Mouse (Mus musculus) kidney, embryonic 15.5 days (tissue): ENCODE results near the gene Mef2a. TPM values are rescaled to one million over a fixed set of nuclear protein-coding genes. Genes with fewer than 3 reads are reported as not detected.

Source experiments
- ATAC-seq: fragments of 200-750 bp; cut with Nextera tagmentation; replicated peaks from 2 replicates; pipeline ENCODE4 v1.8.0; 2017; ENCODE audit warnings: moderate TSS enrichment; ENCODE audit not compliant: low FRiP score
- H3K27ac ChIP-seq: fragments of 300-500 bp; sonication (generic); 2 replicates; pipeline ENCODE4 v1.5.1; 2015; ENCODE audit warnings: mild to moderate bottlenecking, inconsistent platforms
- H3K27me3 ChIP-seq: fragments of 300-500 bp; sonication (generic); 2 replicates; pipeline ENCODE4 v1.6.1; 2015; ENCODE audit warnings: inconsistent platforms
- H3K36me3 ChIP-seq: fragments of 300-500 bp; sonication (generic); 2 replicates; pipeline ENCODE4 v1.6.1; 2015; ENCODE audit warnings: inconsistent platforms
- H3K4me1 ChIP-seq: fragments of 300-500 bp; sonication (generic); 2 replicates; pipeline ENCODE4 v1.6.1; 2015; ENCODE audit warnings: inconsistent platforms
- H3K4me2 ChIP-seq: fragments of 300-500 bp; sonication (generic); 2 replicates; pipeline ENCODE4 v1.6.1; 2015; ENCODE audit warnings: moderate library complexity, mild to moderate bottlenecking, inconsistent platforms
- H3K4me3 ChIP-seq: fragments of 300-500 bp; sonication (generic); replicated peaks from 2 replicates; pipeline ENCODE4 v1.5.1; 2015; ENCODE audit warnings: mild to moderate bottlenecking, inconsistent platforms
- H3K9ac ChIP-seq: fragments of 300-500 bp; sonication (generic); 2 replicates; pipeline ENCODE4 v1.6.1; 2015; ENCODE audit warnings: mild to moderate bottlenecking, inconsistent platforms
- H3K9me3 ChIP-seq: fragments of 300-500 bp; sonication (generic); replicated peaks from 2 replicates; pipeline ENCODE4 v1.6.1; 2016; ENCODE audit warnings: inconsistent platforms
- whole genome bisulfite sequencing: fragments of 180-500 bp; shearing (Covaris S2); methylation state at CpG from one replicate; pipeline ENCODE4 v1.1.7; 2015; ENCODE audit warnings: mixed read lengths; 5-methylcytosine and 5-hydroxymethylcytosine counted together
- polyA plus RNA-seq: library from polyadenylated mRNA; unstranded; fragments of >200 nt; fragmentation: Nextera tagmentation; extraction: Ambion mirVana; gene quantifications from 2 replicates; pipeline ENCODE4 v1.2.1, GENCODE M21; 2015

The Mef2a gene
- polyA plus RNA-seq, 1 experiment from 2014 or later = 36.0 TPM

DNA sequence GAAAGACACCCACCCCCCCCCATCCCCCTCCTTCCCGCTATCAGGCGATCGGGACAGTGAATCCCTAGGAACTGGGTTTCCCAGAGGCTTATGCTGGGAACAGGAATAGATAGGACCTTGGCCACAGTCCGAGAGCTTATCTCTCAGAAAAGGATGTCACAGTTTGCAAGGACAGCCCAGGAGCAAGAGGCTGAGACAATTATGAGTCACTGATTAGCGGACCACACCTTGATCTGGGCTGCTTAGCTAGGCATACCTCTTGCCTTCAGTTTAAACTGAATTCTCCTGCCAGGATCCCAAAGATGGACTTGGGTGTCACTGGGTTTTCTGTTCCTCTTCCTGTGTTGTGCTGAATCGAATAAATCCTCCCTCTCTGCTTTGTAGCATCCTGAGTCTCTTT lies 156.3 kb downstream of the Mef2a start:
- H3K27me3 ChIP-seq = no peaks in the 10 kb centered on the region
- 89% methylated on average over 6 of the region's 6 CpGs for WGBS

DNA sequence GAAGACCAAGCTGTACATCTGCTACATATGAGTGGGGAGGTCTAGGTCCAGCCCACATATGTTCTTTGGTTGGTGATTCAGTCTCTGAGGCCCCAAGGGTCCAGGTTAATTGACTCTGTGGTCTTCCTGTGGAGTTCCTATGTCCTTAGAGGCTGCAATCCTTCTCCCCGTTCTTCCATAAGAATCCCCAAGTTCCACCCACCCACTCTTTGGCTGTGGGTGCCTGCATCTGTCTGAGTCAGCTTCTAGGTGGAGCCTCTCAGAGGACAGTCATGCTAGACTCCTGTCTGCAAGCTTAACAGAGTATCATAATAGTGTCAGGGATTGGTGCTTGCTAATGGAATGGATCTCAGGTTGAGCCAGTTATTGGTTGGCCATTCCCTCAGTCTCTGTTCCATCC lies 159.1 kb downstream of the Mef2a start:
- no peak for ATAC-seq
- H3K4me1 ChIP-seq = no peaks in the 10 kb centered on the region
- H3K9me3 ChIP-seq = no peaks in the 10 kb centered on the region
- WGBS = 88% methylated on average over 1 of the region's 1 CpGs
- H3K27me3 ChIP-seq = no peaks in the 10 kb centered on the region
- H3K36me3 ChIP-seq = no peaks in the 10 kb centered on the region
- no peak overlapping the region for H3K27ac ChIP-seq
- no peak overlapping the region for H3K4me2 ChIP-seq
- H3K9ac ChIP-seq = no peak overlapping the region
- H3K4me3 ChIP-seq = no peak overlapping the region

More for the DNA sequence above, 156.3 kb downstream of the Mef2a start:
- H3K36me3 ChIP-seq = no peaks in the 10 kb centered on the region
- H3K4me2 ChIP-seq = no peak overlapping the region
- no peak overlapping the region for H3K4me3 ChIP-seq
- H3K27ac ChIP-seq = no peak overlapping the region
- no peaks in the 10 kb centered on the region for H3K9me3 ChIP-seq
- no peak for ATAC-seq
- no peak overlapping the region for H3K9ac ChIP-seq
- H3K4me1 ChIP-seq = no peaks in the 10 kb centered on the region

DNA sequence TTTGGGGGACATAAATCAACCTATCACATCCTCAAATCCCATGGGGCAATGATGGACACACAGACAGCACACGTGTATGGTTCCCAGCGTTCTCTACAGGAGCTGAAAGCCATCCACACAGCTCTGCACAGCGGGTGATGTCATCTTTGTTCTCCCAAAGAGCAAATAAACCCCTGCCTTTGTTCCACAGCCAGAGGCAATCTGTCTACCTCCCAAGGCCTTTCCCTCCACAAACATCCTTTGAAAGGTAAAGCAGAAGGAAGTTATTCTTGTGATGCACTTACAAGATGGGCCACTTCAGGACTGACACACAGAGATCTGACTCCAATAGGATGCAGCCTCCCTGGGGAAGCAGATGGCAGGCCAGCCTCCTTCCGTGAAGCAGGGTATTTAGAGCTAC lies 160.7 kb downstream of the Mef2a start:
- 63% methylated on average over 4 of the region's 4 CpGs for WGBS

DNA sequence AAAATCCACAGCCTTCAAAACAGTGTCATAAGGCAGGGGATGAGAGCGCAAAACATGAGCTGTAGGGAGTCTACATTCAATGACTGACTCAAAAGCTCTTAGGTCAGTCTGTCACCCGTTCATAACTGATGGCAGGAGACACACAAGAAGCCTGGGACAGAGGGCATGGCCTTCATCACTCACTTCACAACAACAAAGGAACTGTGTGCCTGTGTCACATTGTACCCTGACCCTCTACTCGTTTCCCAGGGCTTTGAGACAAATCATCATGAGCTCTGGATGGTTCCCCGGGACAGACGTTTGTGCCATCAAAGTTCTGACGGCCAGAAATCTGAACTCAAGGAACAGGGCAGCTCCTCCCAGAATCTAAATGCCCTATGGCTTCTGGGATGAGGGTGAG lies 161.3 kb downstream of the Mef2a start:
- ATAC-seq = no peak
- H3K36me3 ChIP-seq = no peaks in the 10 kb centered on the region
- H3K9ac ChIP-seq = no peak overlapping the region
- H3K27me3 ChIP-seq = no peaks in the 10 kb centered on the region
- H3K4me1 ChIP-seq = no peaks in the 10 kb centered on the region
- H3K4me2 ChIP-seq = no peak overlapping the region
- no peak overlapping the region for H3K4me3 ChIP-seq
- 37% methylated on average over 6 of the region's 6 CpGs for WGBS
- H3K9me3 ChIP-seq = no peaks in the 10 kb centered on the region
- H3K27ac ChIP-seq = no peak overlapping the region

More for the DNA sequence above, 160.7 kb downstream of the Mef2a start:
- no peak for ATAC-seq
- no peak overlapping the region for H3K4me2 ChIP-seq
- H3K4me1 ChIP-seq = no peaks in the 10 kb centered on the region
- no peaks in the 10 kb centered on the region for H3K9me3 ChIP-seq
- no peak overlapping the region for H3K4me3 ChIP-seq
- no peaks in the 10 kb centered on the region for H3K36me3 ChIP-seq
- no peaks in the 10 kb centered on the region for H3K27me3 ChIP-seq
- H3K9ac ChIP-seq = no peak overlapping the region
- no peak overlapping the region for H3K27ac ChIP-seq

DNA sequence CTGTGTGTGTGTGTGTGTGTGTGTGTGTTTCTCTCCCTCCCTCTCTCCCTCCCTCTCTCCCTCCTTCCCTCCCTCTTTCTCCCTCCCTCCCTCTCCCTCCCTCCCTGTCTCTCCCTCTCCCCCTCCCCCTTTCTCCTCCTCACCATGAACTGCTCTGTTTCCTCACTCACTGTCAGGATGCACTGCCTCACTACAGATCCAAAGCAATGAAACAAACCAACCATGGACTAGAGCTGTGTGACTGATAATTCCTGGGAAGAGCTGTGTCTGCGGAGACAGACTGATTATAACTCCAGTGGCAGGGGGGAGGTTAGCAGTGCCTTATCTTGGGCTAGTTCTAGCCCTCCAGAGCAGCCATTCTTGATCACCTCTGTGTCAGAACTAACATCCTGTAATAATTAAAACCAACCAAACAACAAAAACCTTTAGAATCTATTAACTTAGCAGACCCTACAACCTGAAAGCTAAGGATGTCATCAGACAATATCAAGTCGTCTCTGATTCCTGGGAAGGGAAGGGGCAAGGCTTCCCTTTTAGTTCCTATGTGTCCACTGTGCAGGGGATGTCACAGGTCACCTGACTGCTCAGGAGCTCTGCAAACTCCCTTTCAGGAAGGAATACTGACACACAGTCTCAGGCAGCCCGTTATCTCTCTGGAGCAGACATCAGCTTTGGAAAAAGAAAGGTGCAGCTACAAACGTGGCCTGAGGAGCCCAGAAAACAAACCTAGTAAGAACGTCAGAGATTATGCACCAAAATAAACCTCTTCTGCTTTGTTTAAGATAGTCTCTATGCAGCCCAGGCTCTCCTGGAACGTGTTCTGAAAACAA lies 162.4 kb downstream of the Mef2a start:
- no peaks in the 10 kb centered on the region for H3K9me3 ChIP-seq
- no peak overlapping the region for H3K9ac ChIP-seq
- no peaks in the 10 kb centered on the region for H3K27me3 ChIP-seq
- no peak overlapping the region for H3K4me2 ChIP-seq
- no peak overlapping the region for H3K4me3 ChIP-seq
- no peak for ATAC-seq
- no peaks in the 10 kb centered on the region for H3K4me1 ChIP-seq
- 74% methylated on average over 6 of the region's 6 CpGs for WGBS
- H3K36me3 ChIP-seq = no peaks in the 10 kb centered on the region
- no peak overlapping the region for H3K27ac ChIP-seq

DNA sequence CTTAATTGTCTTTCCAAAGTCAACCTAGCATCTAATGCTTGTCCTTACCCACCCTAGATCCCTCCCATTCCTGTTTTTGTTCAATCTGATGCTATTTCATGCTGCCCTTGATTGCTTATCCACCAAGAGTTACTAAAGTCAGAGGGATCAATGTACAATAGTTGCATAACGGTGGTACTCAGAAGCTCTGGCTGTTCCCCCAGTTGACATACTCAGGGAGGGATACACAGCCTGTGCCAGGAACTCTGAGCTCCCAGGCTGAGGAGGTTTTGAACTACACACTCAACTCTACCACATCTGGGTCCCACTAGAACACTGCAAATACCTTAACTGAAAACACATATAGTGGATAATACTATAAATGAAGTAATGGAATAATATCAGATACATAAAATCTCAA lies 164.3 kb downstream of the Mef2a start:
- no peaks in the 10 kb centered on the region for H3K4me1 ChIP-seq
- no peaks in the 10 kb centered on the region for H3K36me3 ChIP-seq
- no peaks in the 10 kb centered on the region for H3K27me3 ChIP-seq
- no peak overlapping the region for H3K4me3 ChIP-seq
- no peaks in the 10 kb centered on the region for H3K9me3 ChIP-seq
- WGBS = 80% methylated on average over 1 of the region's 1 CpGs
- no peak for ATAC-seq
- no peak overlapping the region for H3K27ac ChIP-seq
- H3K4me2 ChIP-seq = no peak overlapping the region
- no peak overlapping the region for H3K9ac ChIP-seq

DNA sequence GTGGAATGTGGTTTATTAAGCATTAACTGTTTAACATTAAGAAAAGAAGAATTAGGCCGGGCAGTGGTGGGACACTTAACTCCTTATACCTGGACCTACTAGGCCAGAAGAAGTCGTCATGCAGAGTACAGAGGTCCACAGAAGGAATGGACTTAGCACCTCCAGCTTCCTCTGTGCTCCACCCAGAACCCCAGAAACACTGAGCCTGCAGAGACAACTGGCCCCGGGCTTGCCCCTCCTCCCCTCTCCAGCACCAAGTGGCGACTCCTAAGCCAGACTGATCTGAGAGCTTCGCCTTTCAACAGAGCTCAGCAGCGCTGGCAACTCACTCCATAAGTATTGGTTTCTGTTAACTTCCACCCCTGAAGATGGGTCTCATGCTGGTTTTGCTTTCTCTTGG lies 165.0 kb downstream of the Mef2a start:
- Histone ChIP-seq H3K4me1 (no peaks in the 10 kb centered on the region), H3K9me3 (no peaks in the 10 kb centered on the region), H3K9ac (no peak overlapping the region), H3K4me2 (no peak overlapping the region), H3K27ac (no peak overlapping the region), H3K36me3 (no peaks in the 10 kb centered on the region), H3K27me3 (no peaks in the 10 kb centered on the region), H3K4me3 (no peak overlapping the region)
- ATAC-seq = no peak; the same call in 1 of the 2 replicates
- WGBS = 30% methylated on average over 6 of the region's 6 CpGs

DNA sequence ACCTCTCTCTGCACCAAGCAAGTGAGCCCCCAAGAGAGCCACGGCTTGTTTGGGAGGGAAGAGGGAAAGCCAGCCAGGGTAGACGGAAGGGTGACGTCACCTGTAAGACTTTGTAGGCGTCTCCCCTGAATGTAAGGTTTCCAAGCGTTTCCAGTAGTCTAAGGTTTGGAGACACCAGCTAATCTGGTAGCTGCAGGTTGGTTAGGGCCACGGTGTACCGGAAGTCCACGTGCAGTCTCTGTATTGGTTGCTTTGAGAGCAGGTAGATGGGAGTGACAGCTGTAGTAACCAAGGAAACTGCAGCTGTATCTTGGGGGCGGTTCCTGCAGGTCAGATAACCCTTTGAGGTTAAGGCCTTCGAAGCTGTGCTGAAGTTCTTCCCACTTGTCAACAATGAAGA lies 166.2 kb downstream of the Mef2a start:
- Histone ChIP-seq H3K36me3 (no peaks in the 10 kb centered on the region), H3K4me2 (no peak overlapping the region), H3K4me3 (no peak overlapping the region), H3K9me3 (no peaks in the 10 kb centered on the region), H3K4me1 (no peaks in the 10 kb centered on the region), H3K9ac (no peak overlapping the region), H3K27ac (no peak overlapping the region), H3K27me3 (no peaks in the 10 kb centered on the region)
- WGBS = 77% methylated on average over 10 of the region's 10 CpGs
- no peak for ATAC-seq

DNA sequence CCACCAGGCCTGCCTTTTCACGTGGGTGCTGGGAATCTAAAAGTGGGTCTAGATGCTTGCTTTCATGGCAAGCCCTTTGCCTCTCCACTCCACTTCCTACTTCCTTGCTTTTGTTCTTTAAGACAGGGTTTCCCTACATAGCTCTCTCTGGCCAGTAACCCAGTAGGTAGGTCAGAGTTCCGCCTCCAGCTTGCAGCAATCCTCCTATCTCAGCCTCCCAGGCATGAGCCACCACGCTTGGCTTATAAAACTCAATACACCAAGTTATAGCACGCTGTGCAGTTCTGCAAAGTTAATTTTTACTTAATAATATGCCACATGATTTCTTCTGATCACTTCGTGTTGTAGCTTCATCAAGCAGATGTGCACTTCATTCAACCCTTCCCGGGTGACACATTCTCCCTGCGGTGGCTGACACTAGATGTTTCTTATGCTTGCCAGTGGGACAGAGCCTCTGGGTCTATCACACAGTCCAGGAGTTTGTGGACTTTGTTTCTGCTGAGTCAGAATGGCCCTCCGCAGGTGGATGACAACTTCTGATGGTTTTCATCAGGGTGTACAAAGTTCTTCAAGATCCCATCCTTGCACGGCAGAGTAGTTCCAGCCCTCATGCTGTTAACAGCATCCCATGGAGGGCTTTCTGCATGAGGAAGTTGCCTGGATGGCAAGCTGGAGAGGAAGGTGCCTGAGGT lies 166.8 kb downstream of the Mef2a start:
- Histone ChIP-seq H3K4me2 (no peak overlapping the region), H3K36me3 (no peaks in the 10 kb centered on the region), H3K9ac (no peak overlapping the region), H3K27ac (no peak overlapping the region), H3K4me1 (no peaks in the 10 kb centered on the region), H3K27me3 (no peaks in the 10 kb centered on the region), H3K4me3 (no peak overlapping the region), H3K9me3 (no peaks in the 10 kb centered on the region)
- WGBS = 86% methylated on average over 9 of the region's 9 CpGs
- ATAC-seq = no peak

DNA sequence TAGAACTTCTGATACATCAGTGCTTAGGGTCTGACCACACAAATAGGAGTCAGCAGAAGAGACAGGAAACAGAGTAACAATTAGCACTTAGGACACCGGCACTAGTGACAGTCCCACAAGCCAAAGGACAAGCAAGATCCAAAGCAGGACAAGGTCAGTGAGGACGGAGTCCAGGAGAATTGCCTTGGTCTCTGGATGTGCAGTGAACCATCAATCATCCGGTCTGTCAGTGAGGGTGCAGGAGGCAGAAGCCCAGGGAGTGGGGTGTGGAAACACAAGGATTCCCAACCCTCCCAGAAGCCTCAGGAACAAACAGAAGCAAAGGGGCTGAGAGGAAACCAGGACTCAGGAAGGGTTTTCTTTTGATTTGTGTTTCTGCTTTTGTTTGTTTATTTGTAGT lies 169.0 kb downstream of the Mef2a start:
- H3K4me1 ChIP-seq = no peaks in the 10 kb centered on the region
- H3K4me3 ChIP-seq = no peak overlapping the region
- 62% methylated on average over 3 of the region's 3 CpGs for WGBS
- H3K4me2 ChIP-seq = no peak overlapping the region
- H3K27me3 ChIP-seq = 0 out of 2 replicates have a peak, but pooled peaks cover 3% of the 10 kb centered on the region
- H3K9me3 ChIP-seq = no peaks in the 10 kb centered on the region
- no peak overlapping the region for H3K9ac ChIP-seq
- no peak overlapping the region for H3K27ac ChIP-seq
- no peaks in the 10 kb centered on the region for H3K36me3 ChIP-seq
- ATAC-seq = no peak

DNA sequence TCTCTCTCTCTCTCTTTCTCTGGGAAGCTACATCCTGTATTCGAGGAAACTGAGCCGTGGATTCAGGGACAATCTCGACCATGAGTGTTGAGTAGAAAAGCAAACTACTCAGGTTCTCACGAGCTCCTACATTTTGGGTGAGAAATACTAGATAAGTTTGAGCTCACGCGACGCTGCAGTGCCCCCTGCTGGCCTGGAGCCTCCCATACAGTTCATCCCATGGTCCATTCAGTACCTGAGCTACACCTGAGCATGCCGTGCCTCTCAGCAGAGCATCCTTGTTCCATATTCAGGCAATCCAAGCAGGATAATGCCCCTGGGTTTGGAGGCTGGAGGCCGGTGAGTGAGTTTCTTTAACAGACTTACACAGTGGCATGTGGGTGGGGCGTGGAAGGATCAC lies 173.2 kb downstream of the Mef2a start:
- Histone ChIP-seq H3K36me3 (no peaks in the 10 kb centered on the region), H3K9ac (no peak overlapping the region), H3K4me1 (no peaks in the 10 kb centered on the region), H3K4me3 (no peak overlapping the region), H3K4me2 (no peak overlapping the region), H3K9me3 (no peaks in the 10 kb centered on the region), H3K27ac (no peak overlapping the region), H3K27me3 (0 out of 2 replicates have a peak, but pooled peaks cover 7% of the 10 kb centered on the region)
- 10% methylated on average over 10 of the region's 10 CpGs for WGBS
- no peak for ATAC-seq

DNA sequence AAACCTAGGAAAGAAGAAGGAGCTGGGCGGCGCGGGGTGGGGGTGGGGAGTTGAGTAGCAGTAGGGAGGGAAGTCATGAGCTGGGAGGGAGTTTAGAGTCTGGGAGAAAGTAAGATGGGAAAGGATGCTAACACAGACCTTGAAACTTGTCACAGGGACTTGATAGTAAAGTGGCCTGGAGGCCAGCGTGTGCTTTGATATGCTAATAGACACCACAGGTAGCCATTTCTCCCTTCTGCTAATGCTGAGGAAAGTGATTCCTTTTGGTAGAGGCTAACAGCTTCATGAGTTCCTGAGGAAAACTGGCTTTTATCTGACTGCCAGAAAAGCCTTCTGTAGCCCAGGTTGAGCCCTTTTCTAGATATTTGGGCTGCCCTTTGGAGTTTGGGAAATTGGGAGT lies 188.9 kb downstream of the Mef2a start:
- Histone ChIP-seq H3K9ac (no peak overlapping the region), H3K4me2 (no peak overlapping the region), H3K36me3 (no peaks in the 10 kb centered on the region), H3K9me3 (no peaks in the 10 kb centered on the region), H3K27ac (no peak overlapping the region), H3K4me3 (no peak overlapping the region), H3K27me3 (no peaks in the 10 kb centered on the region), H3K4me1 (no peaks in the 10 kb centered on the region)
- WGBS = 18% methylated on average over 4 of the region's 4 CpGs
- ATAC-seq = no peak
